Mouse (Mus musculus) cerebellum, adult 2 months (tissue): ENCODE data around the gene Olfr688.

ENCODE experiments used
- CTCF ChIP-seq: fragments of 200-500 bp; IDR thresholded peaks from 2 replicates; pipeline ENCODE4 v1.5.1; 2011; ENCODE audit warnings: low read depth, mild to moderate bottlenecking, control low read depth, low read length, moderate library complexity, borderline replicate concordance; ENCODE audit not compliant: insufficient read depth
- POLR2A ChIP-seq: fragments of 200-500 bp; IDR thresholded peaks from 2 replicates; pipeline ENCODE4 v1.6.1; 2011; ENCODE audit warnings: low read length, control low read depth, borderline replicate concordance; ENCODE audit not compliant: insufficient read depth

DNA sequence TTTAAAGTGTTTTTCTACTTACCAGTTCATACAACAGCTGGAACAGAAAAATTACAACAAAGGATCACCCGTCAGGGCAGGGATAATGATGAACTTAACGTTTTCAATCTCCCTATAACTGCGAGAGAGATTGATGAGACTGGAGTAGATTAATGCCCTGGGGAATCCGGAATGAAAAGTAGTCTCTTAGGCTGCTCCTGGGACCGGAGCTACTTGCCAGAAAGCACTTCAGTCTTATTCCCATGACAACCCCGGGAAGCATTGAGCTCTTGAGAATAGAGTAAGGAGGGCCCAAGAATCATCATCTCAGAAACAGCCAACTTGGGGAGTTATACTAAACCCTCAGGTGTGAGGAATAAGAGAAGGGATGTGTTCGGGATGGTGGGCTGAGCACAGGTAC lies 15.5 kb upstream of the Olfr688 start:
- TF ChIP-seq CTCF: no peak
- no peak for TF ChIP-seq POLR2A
